Mouse (Mus musculus) stomach, embryonic 14.5 days (tissue): ENCODE results near the gene Pip4p1. TPM values are rescaled to one million over a fixed set of nuclear protein-coding genes. Genes with fewer than 3 reads are reported as not detected.
A peak's percentile ranks its signal among the peaks of the same experiment; 100 is the strongest.
"Not testable (repeated sequence)": the region's sequence is repeated elsewhere in the genome, so short reads cannot be mapped to it uniquely, and the experiment has no call there.

ENCODE experiments used
- ATAC-seq: fragments of 200-750 bp; cut with Nextera tagmentation; 2 replicates; pipeline ENCODE4 v1.8.0; 2017; ENCODE audit warnings: low read depth, moderate TSS enrichment; ENCODE audit not compliant: insufficient number of reproducible peaks, insufficient read depth, low FRiP score
- H3K27ac ChIP-seq: fragments of 300-500 bp; sonication (generic); 2 replicates; pipeline ENCODE4 v1.5.1; 2014; ENCODE audit warnings: mild to moderate bottlenecking, low read length, moderate library complexity, mixed read lengths
- H3K27me3 ChIP-seq: fragments of 300-500 bp; sonication (generic); 2 replicates; pipeline ENCODE4 v1.6.1; 2014; ENCODE audit warnings: low read length, control low read depth, mixed read lengths; ENCODE audit not compliant: control insufficient read depth, insufficient read depth
- H3K36me3 ChIP-seq: fragments of 300-500 bp; sonication (generic); 2 replicates; pipeline ENCODE4 v1.6.1; 2014; ENCODE audit warnings: mild to moderate bottlenecking, control low read depth, low read length, moderate library complexity, mixed read lengths; ENCODE audit not compliant: control insufficient read depth, insufficient read depth
- H3K4me1 ChIP-seq: fragments of 300-500 bp; sonication (generic); 2 replicates; pipeline ENCODE4 v1.6.1; 2014; ENCODE audit warnings: low read length, control low read depth, mixed read lengths; ENCODE audit not compliant: control insufficient read depth, insufficient read depth
- H3K4me2 ChIP-seq: fragments of 300-500 bp; sonication (generic); replicated peaks from 2 replicates; pipeline ENCODE4 v1.6.1; 2014; ENCODE audit warnings: low read depth, low read length, control low read depth
- H3K4me3 ChIP-seq: fragments of 300-500 bp; sonication (generic); 2 replicates; pipeline ENCODE4 v1.5.1; 2014; ENCODE audit warnings: low read depth, low read length, control low read depth
- H3K9ac ChIP-seq: fragments of 300-500 bp; sonication (generic); replicated peaks from 2 replicates; pipeline ENCODE4 v1.6.1; 2014; ENCODE audit warnings: low read depth, mild to moderate bottlenecking, control low read depth, low read length, moderate library complexity, mixed read lengths
- H3K9me3 ChIP-seq: fragments of 300-500 bp; sonication (generic); 2 replicates; pipeline ENCODE4 v1.6.1; 2016; ENCODE audit warnings: low read depth, low read length, control low read depth; ENCODE audit not compliant: control insufficient read depth
- WGBS: fragments of 180-500 bp; shearing (Covaris S2); extraction: QIAGEN DNeasy Blood & Tissue Kit; methylation state at CpG from one replicate; pipeline ENCODE4 v1.1.7; 2014; 5-methylcytosine and 5-hydroxymethylcytosine counted together
- polyA plus RNA-seq: library from polyadenylated mRNA; unstranded; fragments of >200 nt; fragmentation: Nextera tagmentation; extraction: Ambion mirVana; gene quantifications from 2 replicates; pipeline ENCODE4 v1.2.1, GENCODE M21; 2014

Gene Pip4p1
- polyA plus RNA-seq, 1 experiment from 2014 or later = 41.0 TPM

DNA sequence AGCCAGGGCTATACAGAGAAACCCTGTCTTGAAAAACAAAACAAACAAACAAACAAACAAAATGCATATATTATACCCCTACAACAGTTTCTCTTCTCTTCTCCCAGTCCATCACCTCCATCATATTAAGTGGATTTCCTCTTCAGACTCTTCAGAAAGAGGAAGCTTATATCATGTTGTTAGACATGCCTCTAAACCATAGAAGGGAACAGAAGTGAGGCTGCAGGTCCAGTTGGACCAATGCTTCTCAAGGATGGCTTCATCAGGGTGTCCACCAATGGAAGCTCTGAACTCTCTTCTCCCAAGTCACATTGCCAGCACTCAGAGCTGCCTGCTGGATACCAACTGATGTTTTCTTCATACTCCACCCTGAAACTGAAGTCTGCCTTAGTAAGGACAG, 25.3 kb downstream of the Pip4p1 start:
- not testable (repeated sequence) for H3K9ac ChIP-seq, H3K4me3 ChIP-seq, H3K27ac ChIP-seq, H3K4me1 ChIP-seq, H3K27me3 ChIP-seq, H3K36me3 ChIP-seq, H3K4me2 ChIP-seq, ATAC-seq, H3K9me3 ChIP-seq

DNA sequence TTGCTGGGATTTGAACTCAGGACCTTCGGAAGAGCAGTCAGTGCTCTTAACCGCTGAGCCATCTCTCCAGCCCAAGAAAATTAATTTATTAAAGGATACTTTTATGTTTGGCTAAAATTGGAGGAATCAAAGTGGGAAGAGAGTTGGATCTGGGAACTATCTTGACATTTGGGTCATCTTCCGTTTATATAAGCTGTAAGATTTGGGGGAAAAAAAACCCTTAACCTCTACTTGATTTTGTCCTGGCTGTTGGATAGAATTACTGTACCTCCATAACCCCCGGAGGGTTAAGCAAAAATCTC, 25.9 kb downstream of the Pip4p1 start:
- H3K9ac ChIP-seq = no peak overlapping the region
- H3K36me3 ChIP-seq = no peaks in the 10 kb centered on the region
- WGBS = 87% methylated on average over 4 of the region's 4 CpGs
- no peaks in the 10 kb centered on the region for H3K9me3 ChIP-seq
- H3K4me3 ChIP-seq = no peak overlapping the region
- no peaks in the 10 kb centered on the region for H3K4me1 ChIP-seq
- H3K27ac ChIP-seq = no peak overlapping the region
- no peaks in the 10 kb centered on the region for H3K27me3 ChIP-seq
- ATAC-seq = no peak
- H3K4me2 ChIP-seq = no peak overlapping the region

DNA sequence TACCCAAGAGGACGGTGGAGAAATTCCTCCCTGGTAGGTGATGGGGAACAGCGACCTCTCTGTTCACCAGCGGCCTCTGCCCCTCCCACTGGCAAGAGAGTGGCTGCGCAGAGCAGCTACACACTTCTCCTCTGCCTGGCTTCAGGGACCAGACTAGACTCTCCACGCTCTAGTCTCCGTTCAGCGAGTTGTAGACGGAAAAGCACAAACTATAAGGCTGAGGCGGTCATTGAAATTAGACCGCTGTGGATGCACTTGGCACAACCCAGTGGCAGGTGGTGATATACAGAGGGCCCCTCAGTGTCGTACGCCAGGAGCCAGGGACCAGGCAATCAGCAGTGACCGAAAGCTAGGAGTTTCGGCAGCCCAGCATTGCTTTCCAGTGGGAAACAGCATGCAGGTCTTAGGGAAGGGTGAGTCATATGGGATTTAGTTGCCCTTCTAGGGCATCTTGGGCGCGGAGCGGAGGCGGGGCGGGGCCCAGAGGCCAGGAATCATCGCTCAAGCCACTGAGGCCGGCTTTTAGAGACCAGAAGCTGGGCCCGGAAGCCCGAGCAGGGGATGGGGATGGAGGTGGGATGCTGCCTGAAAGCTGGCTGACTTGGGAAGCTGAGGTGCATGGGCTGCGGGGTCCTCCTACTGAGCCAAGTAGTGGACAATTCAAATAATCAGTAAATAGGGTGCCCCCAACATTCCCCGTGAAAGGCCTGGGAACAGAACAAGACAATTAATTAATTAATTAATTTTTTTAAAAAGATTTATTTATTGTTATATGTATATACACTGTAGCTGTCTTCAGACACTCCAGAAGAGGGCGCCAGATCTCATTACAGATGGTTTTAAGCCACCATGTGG, 26.5 kb downstream of the Pip4p1 start:
- Histone ChIP-seq H3K27ac (no peak overlapping the region), H3K4me3 (peak overlapping the region; percentile 27), H3K27me3 (no peaks in the 10 kb centered on the region), H3K4me1 (no peaks in the 10 kb centered on the region), H3K9me3 (no peaks in the 10 kb centered on the region), H3K4me2 (peak overlapping the region; percentile 62), H3K9ac (0 out of 2 replicates have a peak overlapping the region, but pooled peaks have one; percentile 4), H3K36me3 (no peaks in the 10 kb centered on the region)
- peak; percentile 88 for ATAC-seq
- 4% methylated on average over 26 of the region's 26 CpGs for WGBS

DNA sequence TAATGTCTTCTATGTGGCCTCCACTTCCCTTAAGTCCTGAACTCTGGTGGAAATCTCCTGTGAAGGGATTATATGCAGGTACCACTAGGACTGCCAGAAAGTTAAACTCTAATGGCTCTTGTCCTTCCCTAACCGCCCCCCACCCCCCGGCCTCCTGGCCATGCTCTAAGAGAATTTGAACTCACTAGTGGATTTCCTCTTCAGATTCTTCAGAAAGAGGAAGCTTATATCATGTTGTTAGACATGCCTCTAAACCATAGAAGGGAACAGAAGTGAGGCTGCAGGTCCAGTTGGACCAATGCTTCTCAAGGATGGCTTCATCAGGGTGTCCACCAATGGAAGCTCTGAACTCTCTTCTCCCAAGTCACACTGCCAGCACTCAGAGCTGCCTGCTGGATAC, 32.7 kb downstream of the Pip4p1 start:
- not testable (repeated sequence) for H3K4me3 ChIP-seq, H3K27ac ChIP-seq, H3K9me3 ChIP-seq, ATAC-seq, H3K27me3 ChIP-seq, H3K36me3 ChIP-seq, H3K9ac ChIP-seq, H3K4me2 ChIP-seq, H3K4me1 ChIP-seq
- WGBS = 91% methylated on average over 2 of the region's 2 CpGs

DNA sequence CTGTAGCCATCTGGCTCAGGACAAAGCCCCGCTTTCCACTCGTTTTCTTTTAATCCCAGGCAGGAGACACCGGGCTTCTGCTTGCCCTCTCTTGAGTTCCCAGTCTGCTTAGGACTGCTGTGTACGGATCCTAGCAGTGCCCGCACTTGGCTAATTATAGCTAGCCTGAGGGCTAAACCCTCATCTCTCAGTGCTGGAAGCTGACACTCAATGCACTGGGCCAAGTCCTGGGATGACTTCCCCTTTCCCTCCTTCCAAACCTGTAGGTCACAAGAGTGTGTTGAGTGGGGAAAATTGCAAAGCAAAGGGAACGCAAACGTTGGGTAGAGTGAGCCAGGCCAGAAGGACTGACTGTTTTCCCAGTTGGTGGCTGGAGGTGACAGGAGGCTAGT, 33.3 kb downstream of the Pip4p1 start, which contains the start of gene Klhl33:
Gene Klhl33, minus strand, starts transcription at position 134 of the 392 bp plus-strand sequence.
- no peaks in the 10 kb centered on the region for H3K36me3 ChIP-seq
- H3K9me3 ChIP-seq = no peaks in the 10 kb centered on the region
- peak within 1 kb of the TSS; percentile 73 for H3K4me2 ChIP-seq
- peak within 1 kb of the TSS; percentile 36 for H3K9ac ChIP-seq
- 55% methylated on average over 7 of the region's 7 CpGs for WGBS
- H3K27ac ChIP-seq = no peak within 1 kb of the TSS
- peaks cover 2% of the 10 kb centered on the region; the same call in 1 of the 2 replicates for H3K27me3 ChIP-seq
- peak within 1 kb of the TSS; percentile 35 for H3K4me3 ChIP-seq
- peaks cover 4% of the 10 kb centered on the region; the same call in 1 of the 2 replicates for H3K4me1 ChIP-seq
- ATAC-seq = no peak

DNA sequence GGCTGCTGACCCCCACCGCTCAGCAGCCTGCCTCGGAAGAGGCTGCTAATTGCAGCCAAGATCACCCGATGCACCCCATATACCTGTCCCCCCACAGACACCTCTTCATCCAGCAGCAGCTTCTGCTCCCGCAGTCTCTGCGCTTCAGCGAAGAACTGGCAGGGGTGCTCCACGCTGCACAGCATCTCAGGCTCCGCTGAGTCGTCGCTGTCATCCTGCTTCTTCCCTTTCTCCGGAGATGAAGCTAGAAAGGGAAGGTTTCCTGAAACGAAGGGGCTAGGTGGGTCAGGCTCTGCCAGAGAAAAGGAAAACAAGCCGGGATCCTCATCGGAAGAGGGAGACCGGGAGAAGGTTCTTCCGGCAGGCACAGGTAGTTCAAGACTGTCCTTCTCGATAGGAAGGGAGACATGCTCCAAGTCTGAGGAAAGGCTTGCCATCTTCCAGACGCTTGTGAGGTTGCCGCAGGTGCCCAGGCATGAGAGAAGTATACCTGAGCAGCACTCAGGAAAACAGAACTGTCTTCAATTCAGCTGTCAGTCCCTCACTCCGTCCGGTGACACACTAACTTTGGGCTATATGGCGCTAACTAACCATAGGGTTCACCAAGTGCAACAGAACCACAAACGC, 33.8 kb downstream of the Pip4p1 start:
- H3K4me3 ChIP-seq = peak overlapping the region; percentile 35
- H3K9ac ChIP-seq = peak overlapping the region; percentile 36
- H3K4me1 ChIP-seq = peaks cover 4% of the 10 kb centered on the region; the same call in 1 of the 2 replicates
- peaks cover 2% of the 10 kb centered on the region; the same call in 1 of the 2 replicates for H3K27me3 ChIP-seq
- peak overlapping the region; percentile 73 for H3K4me2 ChIP-seq
- ATAC-seq = no peak
- 20% methylated on average over 23 of the region's 23 CpGs for WGBS
- no peaks in the 10 kb centered on the region for H3K9me3 ChIP-seq
- H3K27ac ChIP-seq = no peak overlapping the region
- H3K36me3 ChIP-seq = no peaks in the 10 kb centered on the region

DNA sequence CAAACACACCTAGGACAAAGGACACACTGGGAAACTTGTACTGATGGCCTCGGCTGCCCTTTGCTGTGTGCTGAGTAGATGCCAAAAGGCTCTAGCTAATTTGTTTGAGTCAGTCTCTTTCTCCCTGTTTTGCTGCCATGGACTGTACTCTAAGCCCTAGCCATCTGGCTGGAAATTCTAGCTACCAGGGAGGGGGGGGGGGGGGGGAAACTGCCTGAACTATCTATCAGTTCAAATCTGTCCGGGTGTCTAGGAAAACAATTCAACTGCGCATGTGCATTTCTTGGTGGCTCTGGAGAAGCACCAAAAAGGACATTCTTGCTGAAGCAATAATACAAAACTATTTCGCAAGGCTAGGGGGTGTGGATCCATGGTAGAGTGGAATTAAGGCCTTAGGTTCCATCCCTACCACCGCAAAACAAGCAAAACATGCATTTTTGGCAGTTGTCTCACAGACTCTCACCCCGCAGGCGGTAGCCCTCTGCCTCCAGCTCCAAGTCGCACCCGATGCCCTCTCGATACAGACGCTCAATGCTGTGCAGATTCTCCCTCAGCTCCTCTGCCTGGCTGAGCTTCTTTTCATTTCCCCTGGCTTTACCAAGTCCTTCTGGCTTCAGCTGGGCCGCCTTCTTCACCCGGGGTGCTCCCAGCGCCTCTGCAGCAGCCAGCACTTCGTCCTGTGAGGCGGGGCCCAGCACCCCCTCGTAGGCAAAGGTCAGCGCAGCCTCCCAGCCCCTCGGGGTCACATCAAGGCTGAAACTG, 34.5 kb downstream of the Pip4p1 start:
- H3K27me3 ChIP-seq = peaks cover 2% of the 10 kb centered on the region; the same call in 1 of the 2 replicates
- peak overlapping the region; percentile 36 for H3K9ac ChIP-seq
- WGBS = 11% methylated on average over 19 of the region's 19 CpGs
- peaks cover 4% of the 10 kb centered on the region; the same call in 1 of the 2 replicates for H3K4me1 ChIP-seq
- no peak overlapping the region for H3K27ac ChIP-seq
- H3K9me3 ChIP-seq = no peaks in the 10 kb centered on the region
- H3K4me2 ChIP-seq = peak overlapping the region; percentile 73
- H3K36me3 ChIP-seq = no peaks in the 10 kb centered on the region
- peak overlapping the region; percentile 35 for H3K4me3 ChIP-seq
- ATAC-seq = no peak

DNA sequence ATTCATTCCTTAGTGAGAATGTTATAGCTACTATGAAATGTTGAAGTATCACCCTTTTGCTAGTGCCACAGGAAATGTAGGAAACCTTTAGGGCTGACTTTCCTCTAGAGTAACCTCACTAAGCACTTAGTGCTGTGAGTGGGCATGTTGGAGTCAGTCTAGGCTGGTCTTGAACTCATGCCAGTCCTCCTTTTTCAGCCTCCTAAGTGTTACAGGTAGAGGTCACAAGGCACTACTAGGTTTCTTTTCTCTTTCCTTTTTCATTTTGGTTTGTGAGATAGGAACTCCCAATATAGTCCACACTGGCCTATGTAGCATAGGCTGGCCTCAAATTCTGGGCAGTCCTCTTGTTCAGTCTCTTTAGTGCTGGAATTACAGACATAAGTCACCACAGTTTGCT, 35.2 kb downstream of the Pip4p1 start:
- no peaks in the 10 kb centered on the region for H3K9me3 ChIP-seq
- H3K36me3 ChIP-seq = no peaks in the 10 kb centered on the region
- H3K4me2 ChIP-seq = no peak overlapping the region
- peaks cover 2% of the 10 kb centered on the region; the same call in 1 of the 2 replicates for H3K27me3 ChIP-seq
- no peak overlapping the region for H3K4me3 ChIP-seq
- ATAC-seq = no peak
- no peak overlapping the region for H3K9ac ChIP-seq
- peaks cover 4% of the 10 kb centered on the region; the same call in 1 of the 2 replicates for H3K4me1 ChIP-seq
- no peak overlapping the region for H3K27ac ChIP-seq
